Mouse (Mus musculus) granulocyte monocyte progenitor cell, adult 5-6 weeks (primary cell): ENCODE results near the gene Traf3ip3. TPM values are rescaled to one million over a fixed set of nuclear protein-coding genes. Genes with fewer than 3 reads are reported as not detected.

ENCODE experiments used
- ATAC-seq: replicated peaks from 2 replicates; pipeline ENCODE4 v1.8.0; 2016; ENCODE audit warnings: mild to moderate bottlenecking, moderate TSS enrichment, inconsistent platforms; ENCODE audit not compliant: poor library complexity, severe bottlenecking
- total RNA-seq, 2 experiments: library from RNA; stranded (forward) in 1 of 2; stranded (reverse) in 1 of 2; fragments of 200-712, 200-1000 nt in 1 of 2; fragments of >200 nt in 1 of 2; fragmentation: Nextera tagmentation in 1 of 2; gene quantifications; 2 replicates each; pipeline ENCODE4 v1.2.3; 2014 to 2017

Traf3ip3 gene
- total RNA-seq, 2 experiments from 2014 or later = 77.4 to 96.4 TPM

DNA sequence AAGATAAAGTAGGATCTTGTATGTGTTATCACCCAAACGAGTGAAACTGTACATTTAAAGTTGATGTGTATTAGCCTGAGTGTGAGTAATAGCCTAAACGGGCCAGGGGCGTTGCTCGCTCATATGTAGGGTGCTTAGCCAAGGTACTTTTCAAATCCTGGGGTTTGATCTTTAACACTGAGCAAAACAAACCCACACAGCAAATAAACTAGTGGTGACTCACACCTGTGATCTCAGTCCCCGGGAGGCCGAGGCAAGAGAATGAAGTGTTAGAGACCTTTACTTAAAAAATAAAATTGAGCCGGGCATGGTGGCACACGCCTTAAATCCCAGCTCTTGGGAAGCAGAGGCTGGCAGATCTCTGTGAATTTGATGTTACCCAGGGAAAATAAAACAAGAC lies 70.7 kb downstream of the Traf3ip3 start:
- ATAC-seq = no peak

DNA sequence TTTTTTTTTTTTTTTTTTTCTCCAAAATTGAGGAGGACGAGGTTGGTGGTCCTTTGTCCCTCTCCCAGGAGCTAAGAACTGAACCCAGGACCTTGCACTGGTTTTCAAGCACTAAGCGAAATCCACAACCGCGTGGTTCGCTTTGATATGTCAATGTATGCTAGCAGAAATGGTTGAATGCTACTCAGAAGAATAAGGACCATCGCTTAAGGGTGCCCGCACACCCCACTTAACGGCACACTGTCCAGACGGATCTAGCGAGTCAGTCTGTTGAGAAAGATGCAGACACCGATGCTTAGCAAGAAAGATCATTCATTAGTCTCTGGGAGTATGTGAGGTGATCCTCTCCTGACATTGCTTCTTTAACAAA lies 71.1 kb downstream of the Traf3ip3 start:
- ATAC-seq = 0 out of 2 replicates have a peak, but pooled peaks have one; percentile 1

GRCm38 (mm10) chr1:193129786-193130455 lies 71.6 kb downstream of the Traf3ip3 start, which contains the start of gene Diexf:
Diexf (minus strand) TSS chr1:193130272.
- ATAC-seq = peak; percentile 95

DNA sequence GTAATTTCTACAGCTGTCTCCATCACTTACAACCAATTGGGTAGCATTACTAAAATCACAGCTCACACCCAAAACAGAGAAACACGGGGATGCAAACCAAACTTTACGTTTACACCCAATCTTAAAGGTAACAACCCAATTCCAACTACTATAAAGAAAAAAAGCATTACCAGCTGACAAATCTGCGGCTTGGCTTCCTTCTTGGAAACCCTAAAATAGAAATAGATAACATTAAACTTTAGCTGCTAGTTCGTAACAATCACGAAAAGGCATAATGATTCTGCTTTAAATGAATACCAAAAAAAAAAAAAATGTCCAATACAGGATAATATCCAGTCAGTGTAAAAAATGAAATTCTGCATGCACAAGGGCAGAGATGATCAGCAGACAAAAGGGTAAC lies 72.2 kb downstream of the Traf3ip3 start:
- ATAC-seq = no peak

- ATAC-seq = peak; percentile 24; the same call in 1 of the 2 replicates
Measured at GRCm38 (mm10) chr1:193128055-193128454, 73.4 kb downstream of the Traf3ip3 start.

DNA sequence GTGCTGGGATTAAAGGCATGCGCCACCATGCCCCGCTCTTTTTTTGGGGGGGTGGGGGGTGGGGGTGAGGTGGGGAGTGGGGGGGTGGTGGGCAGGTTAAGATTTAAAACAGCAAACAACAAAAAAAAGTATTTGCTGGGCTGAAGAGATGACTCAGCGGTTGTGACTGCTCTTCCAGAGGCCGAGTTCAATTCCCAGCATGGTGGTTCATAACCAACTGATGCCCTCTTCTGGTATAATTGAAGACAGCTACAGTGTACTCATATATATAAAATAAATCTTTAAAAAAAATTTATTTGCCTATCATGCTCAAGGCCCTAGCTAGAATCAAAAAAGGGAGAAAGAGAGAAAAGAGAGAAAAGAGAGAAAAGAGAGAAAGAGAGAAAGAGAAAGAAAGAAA lies 75.7 kb downstream of the Traf3ip3 start:
- no peak for ATAC-seq

Other genes with a start within 250 kb of the Traf3ip3 start
- gene Syt14, start 165.9 kb downstream of the Traf3ip3 start, total RNA-seq (2014; fragmentation: Nextera tagmentation) = not detected in 2 replicates
- 0.21 and 0.47 TPM in 2 replicates for gene Syt14, start 165.9 kb downstream of the Traf3ip3 start, total RNA-seq (2017)
- gene Diexf, start 71.4 kb downstream of the Traf3ip3 start, total RNA-seq (2014; fragmentation: Nextera tagmentation) = 26.3 and 40.3 TPM in 2 replicates
- 21.9 and 26.1 TPM in 2 replicates for gene Diexf, start 71.4 kb downstream of the Traf3ip3 start, total RNA-seq (2017)
- gene Irf6, start 48.6 kb downstream of the Traf3ip3 start, total RNA-seq (2014; fragmentation: Nextera tagmentation) = not detected in 2 replicates
- gene Irf6, start 48.6 kb downstream of the Traf3ip3 start, total RNA-seq (2017) = 0.22 TPM in 1 of 2 replicates, not detected in the other
- 6.2 and 6.7 TPM in 2 replicates for gene A130010J15Rik, start 33.7 kb downstream of the Traf3ip3 start, total RNA-seq (2014; fragmentation: Nextera tagmentation)
- 7.0 and 13.9 TPM in 2 replicates for gene A130010J15Rik, start 33.7 kb downstream of the Traf3ip3 start, total RNA-seq (2017)
- gene Lamb3, start 6.0 kb upstream of the Traf3ip3 start, total RNA-seq (2014; fragmentation: Nextera tagmentation) = 6.7 and 8.8 TPM in 2 replicates
- gene Lamb3, start 6.0 kb upstream of the Traf3ip3 start, total RNA-seq (2017) = 2.9 and 3.2 TPM in 2 replicates
- 19.3 and 43.7 TPM in 2 replicates for gene Hsd11b1, start 62.4 kb upstream of the Traf3ip3 start, total RNA-seq (2014; fragmentation: Nextera tagmentation)
- 27.4 and 31.4 TPM in 2 replicates for gene Hsd11b1, start 62.4 kb upstream of the Traf3ip3 start, total RNA-seq (2017)
- 1.8 and 2.3 TPM in 2 replicates for gene G0s2, start 71.5 kb upstream of the Traf3ip3 start, total RNA-seq (2014; fragmentation: Nextera tagmentation)
- 7.5 and 20.4 TPM in 2 replicates for gene G0s2, start 71.5 kb upstream of the Traf3ip3 start, total RNA-seq (2017)
- gene Camk1g, start 168.6 kb upstream of the Traf3ip3 start, total RNA-seq (2014; fragmentation: Nextera tagmentation) = not detected in 2 replicates
- gene Camk1g, start 168.6 kb upstream of the Traf3ip3 start, total RNA-seq (2017) = not detected in 2 replicates